Mouse (Mus musculus) inflammation-experienced regulatory T-cells, adult 6 months (primary cell): ENCODE measurements around the gene Pde4a. TPM values are rescaled to one million over a fixed set of nuclear protein-coding genes. Genes with fewer than 3 reads are reported as not detected.
"Not testable (repeated sequence)": the region's sequence is repeated elsewhere in the genome, so short reads cannot be mapped to it uniquely, and the experiment has no call there.

Source experiments
- ATAC-seq: one replicate; pipeline ENCODE4 v1.8.0; 2017
- polyA plus RNA-seq, 3 experiments: library from polyadenylated mRNA; unstranded; fragments of 100-300 nt; shearing (Covaris generic); gene quantifications; one replicate each; pipeline ENCODE4 v1.2.1; 2017

Pde4a gene
- polyA plus RNA-seq, 3 experiments from 2014 or later: 0.54 to 1.3 (median 0.82) TPM

DNA sequence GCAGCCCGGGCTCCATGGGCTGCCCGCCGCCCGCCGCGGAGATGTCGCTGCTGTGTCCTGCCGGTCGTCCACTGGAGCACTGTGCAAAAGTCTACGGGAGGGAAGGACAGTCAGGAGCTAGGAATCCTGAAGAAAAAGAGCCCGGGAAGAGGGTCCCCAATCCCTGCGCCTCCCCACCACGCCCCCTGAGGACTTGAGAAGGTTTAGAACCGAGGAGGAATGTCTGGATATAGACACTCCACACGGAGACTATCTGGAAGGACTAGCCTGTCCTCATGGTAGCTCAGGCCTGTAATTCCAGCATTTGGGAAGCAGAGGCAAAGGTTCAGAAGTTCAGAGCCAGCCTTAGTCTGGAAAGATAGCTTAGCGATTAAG, 79.6 kb downstream of the Pde4a start:
- no peak for ATAC-seq

GRCm38 (mm10) chr9:21246342-21246741, 80.8 kb downstream of the Pde4a start:
- ATAC-seq: no peak

GRCm38 (mm10) chr9:21248326-21248725, 82.8 kb downstream of the Pde4a start, which contains the start of gene S1pr5:
Gene S1pr5 (minus strand): TSS chr9:21248443.
- ATAC-seq: no peak

DNA sequence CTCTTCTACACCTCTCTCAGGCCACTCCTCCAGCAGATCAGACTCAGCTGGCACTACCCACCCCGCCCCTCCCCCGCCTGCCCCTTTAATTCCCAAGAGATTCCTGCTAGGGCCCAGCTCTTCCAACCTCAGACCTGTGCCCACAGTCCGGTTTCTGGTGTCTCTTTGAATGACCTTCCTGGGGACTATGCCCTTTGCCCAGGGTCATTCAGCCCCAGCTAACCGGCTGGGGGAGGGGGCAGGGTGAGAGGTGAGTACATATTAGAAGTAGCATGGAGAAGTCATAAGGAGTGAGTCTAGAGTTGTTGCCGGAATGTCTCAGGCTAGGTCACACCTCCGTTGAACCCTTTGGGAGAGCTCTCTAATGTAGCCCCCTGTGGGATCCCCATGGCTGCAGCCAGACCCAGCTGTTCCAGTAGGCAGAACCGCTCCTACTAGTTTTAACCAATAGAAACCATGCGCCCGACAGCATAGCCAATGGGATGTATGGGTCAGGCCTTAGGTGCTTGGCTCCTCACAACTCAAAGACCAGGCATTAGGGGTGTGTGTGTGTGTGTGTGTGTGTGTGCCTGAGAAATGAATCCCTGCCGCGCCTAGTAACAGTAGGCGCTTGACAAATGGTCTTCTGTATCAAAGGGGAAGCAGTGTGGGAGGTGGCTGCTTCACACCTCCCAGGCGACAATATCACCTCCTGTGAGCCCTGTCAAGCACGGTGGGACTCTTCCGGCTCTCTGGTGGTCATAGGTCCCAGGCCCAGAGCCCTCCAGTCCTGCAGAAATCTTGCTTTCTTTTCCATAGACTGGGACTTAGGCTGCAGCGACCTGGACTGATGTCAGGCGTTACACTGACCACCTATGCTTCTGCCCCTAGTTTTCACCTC, 84.4 kb downstream of the Pde4a start:
- ATAC-seq: no peak

DNA sequence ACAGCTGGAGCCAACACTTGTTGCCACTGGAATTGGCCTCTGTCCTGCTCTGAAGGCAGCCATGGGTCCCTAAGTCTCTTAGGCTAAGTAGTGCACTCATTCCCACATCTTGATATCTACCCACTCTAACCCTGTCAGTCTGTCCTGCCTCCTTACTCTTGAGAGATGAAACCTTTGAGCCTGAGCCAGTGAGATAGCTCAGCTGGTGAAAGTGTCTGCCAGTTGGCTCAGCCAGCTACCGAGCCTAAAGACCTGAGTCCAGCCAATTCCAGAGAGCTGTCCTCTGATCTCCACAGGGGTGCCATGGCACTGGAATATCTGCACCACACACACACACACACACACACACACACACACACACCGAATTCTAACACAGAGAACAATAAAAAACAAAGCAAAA, 85.0 kb downstream of the Pde4a start:
- no peak for ATAC-seq

GRCm38 (mm10) chr9:21251116-21251735, 85.7 kb downstream of the Pde4a start:
- no peak for ATAC-seq

DNA sequence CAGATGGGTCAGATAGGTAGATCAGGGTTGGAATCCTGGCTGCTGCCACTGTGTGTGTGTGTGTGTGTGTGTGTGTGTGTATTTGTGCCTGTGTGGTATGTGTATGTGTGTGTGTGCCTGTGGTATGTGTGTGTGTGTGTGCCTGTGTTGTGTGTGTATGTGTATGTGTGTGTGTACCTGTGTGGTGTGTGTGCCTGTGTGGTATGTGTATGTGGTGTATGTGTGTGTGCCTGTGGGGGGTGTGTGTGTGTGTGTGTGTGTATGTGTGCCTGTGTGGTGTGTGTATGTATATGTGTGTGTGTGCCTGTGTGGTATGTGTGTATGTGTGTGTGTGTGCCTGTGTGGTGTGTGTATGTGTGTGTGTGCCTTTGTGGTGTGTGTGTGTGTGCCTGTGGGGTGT, 89.2 kb downstream of the Pde4a start:
- ATAC-seq: no peak

- not testable (repeated sequence) for ATAC-seq
Observed at GRCm38 (mm10) chr9:21256349-21256748, 90.8 kb downstream of the Pde4a start.

DNA sequence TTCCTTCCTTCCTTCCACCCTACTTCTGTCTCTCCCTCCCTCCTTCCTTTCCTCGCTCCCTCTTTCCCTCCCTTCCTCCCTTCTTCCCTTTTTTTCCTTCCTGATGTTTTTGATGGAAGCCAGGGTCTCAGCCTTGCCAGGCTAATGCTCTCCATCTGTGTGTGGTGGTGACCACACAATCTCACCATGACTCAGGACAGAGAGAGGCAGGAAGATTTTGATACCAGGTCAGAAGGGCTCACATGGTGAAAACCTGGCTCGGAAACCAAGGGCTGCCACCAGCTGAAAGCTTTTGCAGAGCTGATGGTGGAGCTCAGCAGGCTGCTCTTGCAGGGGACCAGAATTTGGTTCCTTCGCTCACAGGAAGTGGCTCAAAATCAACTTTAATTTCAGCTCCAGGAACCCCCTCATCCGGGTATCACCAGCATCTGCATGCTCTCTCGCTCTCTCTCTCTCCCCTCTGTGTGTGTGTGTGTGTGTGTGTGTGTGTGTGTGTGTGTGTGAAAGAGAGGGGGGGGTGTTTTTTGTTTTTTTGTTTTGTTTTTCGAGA, 95.1 kb downstream of the Pde4a start:
- ATAC-seq: no peak

GRCm38 (mm10) chr9:21261831-21262230, 96.3 kb downstream of the Pde4a start:
- ATAC-seq: no peak

Other genes starting within 250 kb of the Pde4a start
- 10 to 100 TPM; 41.0 to 78.9 (median 43.9) TPM for gene Dnmt1, start 205.8 kb upstream of the Pde4a start, polyA plus RNA-seq
- 1 to 10 TPM; 5.1 to 6.4 (median 5.9) TPM for gene S1pr2, start 188.9 kb upstream of the Pde4a start, polyA plus RNA-seq
- gene Mrpl4, start 163.0 kb upstream of the Pde4a start, polyA plus RNA-seq: 100 to 1,000 TPM in 2 of 3 experiments, 10 to 100 TPM in 1; 95.6 to 122 (median 112) TPM
- 10 to 100 TPM; 50.8 to 92.7 (median 68.9) TPM for gene Icam1, start 149.7 kb upstream of the Pde4a start, polyA plus RNA-seq
- 1 to 10 TPM; 1.6 to 6.3 (median 3.1) TPM for gene Icam4, start 136.3 kb upstream of the Pde4a start, polyA plus RNA-seq
- gene Icam5, start 133.6 kb upstream of the Pde4a start, polyA plus RNA-seq: under 1 TPM in 2 of 3 experiments, not detected in 1; 0.25 to 0.31 TPM
- gene Zglp1, start 98.6 kb upstream of the Pde4a start, polyA plus RNA-seq: 1 to 10 TPM in 1 of 3 experiments, under 1 TPM in 1, not detected in 1; 0.82 to 3.0 TPM
- gene Gm49373, start 92.6 kb upstream of the Pde4a start, polyA plus RNA-seq: not detected
- 10 to 100 TPM in 2 of 3 experiments, 1 to 10 TPM in 1; 9.8 to 15.0 (median 14.9) TPM for gene Fdx1l, start 92.1 kb upstream of the Pde4a start, polyA plus RNA-seq
- gene Gm38431, start 73.7 kb upstream of the Pde4a start, polyA plus RNA-seq: 1 to 10 TPM in 1 of 3 experiments, under 1 TPM in 1, not detected in 1; 0.31 to 8.4 TPM
- gene Raver1, start 73.7 kb upstream of the Pde4a start, polyA plus RNA-seq: 10 to 100 TPM; 16.6 to 23.9 (median 21.3) TPM
- gene Tyk2, start 34.5 kb upstream of the Pde4a start, polyA plus RNA-seq: 10 to 100 TPM; 36.3 to 61.7 (median 57.7) TPM
- 10 to 100 TPM; 84.2 to 97.0 (median 95.3) TPM for gene Cdc37, start 15.7 kb upstream of the Pde4a start, polyA plus RNA-seq
- 10 to 100 TPM; 20.8 to 28.9 (median 21.5) TPM for gene Keap1, start 73.6 kb downstream of the Pde4a start, polyA plus RNA-seq
- gene S1pr5, start 82.7 kb downstream of the Pde4a start, polyA plus RNA-seq: under 1 TPM in 1 of 3 experiments, not detected in 2; 0.17 TPM
- gene Atg4d, start 99.6 kb downstream of the Pde4a start, polyA plus RNA-seq: 10 to 100 TPM; 23.5 to 32.5 (median 24.2) TPM
- 10 to 100 TPM; 16.5 to 36.2 (median 26.9) TPM for gene Kri1, start 122.3 kb downstream of the Pde4a start, polyA plus RNA-seq
- gene Cdkn2d, start 125.7 kb downstream of the Pde4a start, polyA plus RNA-seq: 100 to 1,000 TPM; 116 to 131 (median 128) TPM
- 1 to 10 TPM in 1 of 3 experiments, under 1 TPM in 2; 0.36 to 1.0 (median 0.42) TPM for gene Ap1m2, start 146.6 kb downstream of the Pde4a start, polyA plus RNA-seq
- gene Slc44a2, start 155.0 kb downstream of the Pde4a start, polyA plus RNA-seq: 100 to 1,000 TPM; 125 to 263 (median 241) TPM
- 100 to 1,000 TPM in 2 of 3 experiments, 10 to 100 TPM in 1; 92.5 to 122 (median 122) TPM for gene Ilf3, start 202.2 kb downstream of the Pde4a start, polyA plus RNA-seq
- gene Qtrt1, start 246.1 kb downstream of the Pde4a start, polyA plus RNA-seq: 10 to 100 TPM; 26.2 to 49.8 (median 39.8) TPM